Mouse (Mus musculus) lung, adult 2 months (tissue): ENCODE data around the gene Thada.

Experiments used
- CTCF ChIP-seq: fragments of 200-500 bp; IDR thresholded peaks from 2 replicates; pipeline ENCODE4 v1.5.1; 2011; ENCODE audit warnings: mild to moderate bottlenecking, low read length, control low read depth; ENCODE audit not compliant: insufficient read depth
- POLR2A ChIP-seq: fragments of 200-500 bp; IDR thresholded peaks from 2 replicates; pipeline ENCODE4 v1.6.1; 2011; ENCODE audit warnings: low read depth, mild to moderate bottlenecking, control low read depth, low read length, borderline replicate concordance; ENCODE audit errors: extremely low read depth

GRCm38 (mm10) chr17:84286536-84286935 lies 179.5 kb downstream of the Thada start:
- TF ChIP-seq CTCF (no peak), POLR2A (no peak)
